Mouse (Mus musculus) granulocyte monocyte progenitor cell, adult 5-6 weeks (primary cell): ENCODE measurements around the gene Vwa8. TPM values are rescaled to one million over a fixed set of nuclear protein-coding genes. Genes with fewer than 3 reads are reported as not detected.

Experiments
- ATAC-seq: replicated peaks from 2 replicates; pipeline ENCODE4 v1.8.0; 2016; ENCODE audit warnings: mild to moderate bottlenecking, moderate TSS enrichment, inconsistent platforms; ENCODE audit not compliant: poor library complexity, severe bottlenecking
- total RNA-seq, 2 experiments: library from RNA; stranded (forward) in 1 of 2; stranded (reverse) in 1 of 2; fragments of 200-712, 200-1000 nt in 1 of 2; fragments of >200 nt in 1 of 2; fragmentation: Nextera tagmentation in 1 of 2; gene quantifications; 2 replicates each; pipeline ENCODE4 v1.2.3; 2014 to 2017

Vwa8 gene
- total RNA-seq, 2 experiments from 2014 or later: 18.5 to 22.2 TPM

GRCm38 (mm10) chr14:79162678-79163077 is 313.8 kb downstream of the Vwa8 start:
- no peak for ATAC-seq

- ATAC-seq: no peak
These were observed 315.5 kb downstream of the Vwa8 start for GRCm38 (mm10) chr14:79164334-79164733.

- ATAC-seq: peak; percentile 55
These were observed 316.1 kb downstream of the Vwa8 start for GRCm38 (mm10) chr14:79164925-79165324.

- ATAC-seq: no peak
These were observed 325.7 kb downstream of the Vwa8 start for GRCm38 (mm10) chr14:79174526-79174925.

GRCm38 (mm10) chr14:79177754-79178153 is 328.9 kb downstream of the Vwa8 start:
- ATAC-seq: no peak

GRCm38 (mm10) chr14:79178247-79178646 is 329.4 kb downstream of the Vwa8 start:
- ATAC-seq: peak; percentile 37

- no peak for ATAC-seq
These were observed 331.4 kb downstream of the Vwa8 start for GRCm38 (mm10) chr14:79180078-79180730.

- peak; percentile 34; the same call in 1 of the 2 replicates for ATAC-seq
These were observed 332.9 kb downstream of the Vwa8 start for GRCm38 (mm10) chr14:79181748-79182147.

- no peak for ATAC-seq
These were observed 333.9 kb downstream of the Vwa8 start for GRCm38 (mm10) chr14:79182801-79183200.

GRCm38 (mm10) chr14:79183261-79183660 is 334.4 kb downstream of the Vwa8 start:
- ATAC-seq: no peak

- ATAC-seq: no peak
These were observed 335.2 kb downstream of the Vwa8 start for GRCm38 (mm10) chr14:79184071-79184470.

- ATAC-seq: no peak
These were observed 336.3 kb downstream of the Vwa8 start for GRCm38 (mm10) chr14:79185018-79185685.

GRCm38 (mm10) chr14:79186976-79187375 is 338.1 kb downstream of the Vwa8 start:
- ATAC-seq: no peak

- ATAC-seq: no peak
These were observed 347.9 kb downstream of the Vwa8 start for GRCm38 (mm10) chr14:79196711-79197110.

GRCm38 (mm10) chr14:79198066-79198465 is 349.2 kb downstream of the Vwa8 start:
- ATAC-seq: no peak

- peak; percentile 59 for ATAC-seq
These were observed 351.5 kb downstream of the Vwa8 start for GRCm38 (mm10) chr14:79200133-79200891.

GRCm38 (mm10) chr14:79200892-79201285 is 352.0 kb downstream of the Vwa8 start:
- ATAC-seq: no peak

GRCm38 (mm10) chr14:79202722-79203362 is 354.0 kb downstream of the Vwa8 start:
- ATAC-seq: no peak

GRCm38 (mm10) chr14:79203496-79204158 is 354.8 kb downstream of the Vwa8 start:
- no peak for ATAC-seq

- no peak for ATAC-seq
These were observed 356.0 kb downstream of the Vwa8 start for GRCm38 (mm10) chr14:79204866-79205265.
